Mouse (Mus musculus) hindbrain, embryonic 10.5 days (tissue): ENCODE measurements around the gene Tnik. TPM values are rescaled to one million over a fixed set of nuclear protein-coding genes. Genes with fewer than 3 reads are reported as not detected.

Experiments used
- DNase-seq: peaks from one replicate; pipeline ENCODE4 v3.0.0-alpha.2; 2017; ENCODE audit warnings: low spot score
- H3K27ac ChIP-seq: fragments of 300-500 bp; sonication (generic); 2 replicates; pipeline ENCODE4 v1.5.1; 2016; ENCODE audit warnings: mild to moderate bottlenecking, moderate library complexity
- H3K27me3 ChIP-seq: fragments of 300-500 bp; sonication (generic); 2 replicates; pipeline ENCODE4 v1.6.1; 2016; ENCODE audit warnings: mild to moderate bottlenecking; ENCODE audit not compliant: poor library complexity, insufficient read depth, severe bottlenecking
- H3K36me3 ChIP-seq: fragments of 300-500 bp; sonication (generic); 2 replicates; pipeline ENCODE4 v1.6.1; 2016; ENCODE audit warnings: mild to moderate bottlenecking, moderate library complexity
- H3K4me1 ChIP-seq: fragments of 300-500 bp; sonication (generic); replicated peaks from 2 replicates; pipeline ENCODE4 v1.6.1; 2016; ENCODE audit warnings: mild to moderate bottlenecking
- H3K4me3 ChIP-seq: fragments of 300-500 bp; sonication (generic); 2 replicates; pipeline ENCODE4 v1.5.1; 2016; ENCODE audit warnings: mild to moderate bottlenecking, moderate library complexity
- H3K9me3 ChIP-seq: fragments of 300-500 bp; sonication (generic); 2 replicates; pipeline ENCODE4 v1.6.1; 2016; ENCODE audit warnings: mild to moderate bottlenecking, moderate library complexity
- WGBS: fragments of 180-500 bp; shearing (Covaris S2); methylation state at CpG from one replicate; pipeline ENCODE4 v1.1.7; 2016; 5-methylcytosine and 5-hydroxymethylcytosine counted together
- polyA plus RNA-seq: library from polyadenylated mRNA; unstranded; fragments of >200 nt; fragmentation: Nextera tagmentation; extraction: Ambion mirVana; gene quantifications from 2 replicates; pipeline ENCODE4 v1.2.1, GENCODE M21; 2016

Tnik gene
- polyA plus RNA-seq, 1 experiment from 2014 or later, result 16.3 TPM

DNA sequence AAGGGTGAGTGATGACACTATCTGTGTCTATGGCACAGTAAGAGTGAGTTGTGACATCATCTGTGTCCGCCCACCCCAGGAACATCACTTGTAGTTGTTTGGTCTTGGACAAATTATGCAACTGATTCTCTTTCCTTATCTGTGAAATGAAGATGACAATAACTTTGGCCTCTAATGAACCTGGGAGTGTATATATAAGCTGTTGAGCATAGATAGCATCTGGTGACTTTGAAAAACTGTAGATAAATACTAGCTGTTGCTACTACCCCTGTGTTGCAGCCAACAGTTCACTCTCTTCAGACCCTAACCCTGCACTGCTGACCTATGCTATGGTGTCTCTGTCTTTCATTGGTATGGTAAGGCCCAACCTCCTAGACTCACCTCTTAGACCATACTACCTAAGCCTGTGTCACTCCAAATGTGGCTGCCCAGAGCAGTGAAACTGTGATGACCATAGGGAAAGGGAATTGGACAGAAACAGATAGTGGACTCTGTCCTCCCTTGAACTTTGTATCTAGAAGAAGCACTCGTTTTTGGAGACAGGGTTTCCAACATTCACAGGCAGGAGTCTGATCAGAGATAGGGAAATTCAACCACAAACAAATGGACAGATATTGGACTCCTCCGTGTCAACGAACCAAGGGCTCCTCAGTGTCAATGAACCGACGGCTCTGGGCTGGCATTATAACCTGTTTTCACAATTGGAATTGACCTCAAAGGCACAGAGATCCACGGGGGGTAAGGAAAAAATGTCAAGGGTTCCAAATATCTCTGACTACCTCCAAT is 451.1 kb downstream of the Tnik start:
- no peak overlapping the region for H3K27ac ChIP-seq
- H3K36me3 ChIP-seq, result no peaks in the 10 kb centered on the region
- no peaks in the 10 kb centered on the region for H3K27me3 ChIP-seq
- H3K4me1 ChIP-seq, result no peaks in the 10 kb centered on the region
- H3K4me3 ChIP-seq, result no peak overlapping the region
- no peaks in the 10 kb centered on the region for H3K9me3 ChIP-seq
- WGBS, result 75% methylated on average over 7 of the region's 7 CpGs
- DNase-seq, result no peak

DNA sequence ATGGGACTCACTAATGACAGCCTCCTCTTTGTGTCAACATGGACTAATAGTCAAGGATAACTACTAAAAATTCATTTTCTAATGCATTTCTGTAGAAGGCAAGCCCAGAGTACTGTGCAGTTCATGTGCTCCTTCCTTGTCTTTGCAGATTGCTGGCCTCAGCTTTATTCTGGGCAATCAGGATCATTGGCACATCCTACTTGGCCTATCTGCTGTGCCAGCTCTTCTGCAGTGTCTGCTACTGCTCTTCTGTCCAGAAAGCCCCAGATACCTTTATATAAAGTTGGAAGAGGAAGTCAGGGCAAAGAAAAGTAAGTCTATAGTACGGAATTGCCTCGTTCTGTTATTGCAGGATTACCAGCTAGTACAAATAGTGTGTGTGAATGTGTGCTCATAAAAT is 455.5 kb downstream of the Tnik start:
- no peak for DNase-seq
- no peak overlapping the region for H3K27ac ChIP-seq
- H3K9me3 ChIP-seq, result no peaks in the 10 kb centered on the region
- no peaks in the 10 kb centered on the region for H3K36me3 ChIP-seq
- no peaks in the 10 kb centered on the region for H3K27me3 ChIP-seq
- H3K4me1 ChIP-seq, result no peaks in the 10 kb centered on the region
- H3K4me3 ChIP-seq, result no peak overlapping the region
- 91% methylated on average over 2 of the region's 2 CpGs for WGBS

GRCm38 (mm10) chr3:28721218-28721617 is 458.2 kb downstream of the Tnik start:
- Histone ChIP-seq H3K4me3 (no peak overlapping the region), H3K9me3 (no peaks in the 10 kb centered on the region), H3K36me3 (no peaks in the 10 kb centered on the region), H3K27ac (no peak overlapping the region), H3K27me3 (no peaks in the 10 kb centered on the region), H3K4me1 (no peaks in the 10 kb centered on the region)
- no peak for DNase-seq
- 84% methylated on average over 5 of the region's 5 CpGs for WGBS

GRCm38 (mm10) chr3:28721838-28722237 is 458.8 kb downstream of the Tnik start:
- Histone ChIP-seq H3K4me3 (no peak overlapping the region), H3K4me1 (no peaks in the 10 kb centered on the region), H3K27ac (no peak overlapping the region), H3K36me3 (no peaks in the 10 kb centered on the region), H3K9me3 (no peaks in the 10 kb centered on the region), H3K27me3 (no peaks in the 10 kb centered on the region)
- 93% methylated on average over 7 of the region's 7 CpGs for WGBS
- no peak for DNase-seq

- no peak for DNase-seq
- H3K27ac ChIP-seq, result no peak overlapping the region
- no peak overlapping the region for H3K4me3 ChIP-seq
- H3K4me1 ChIP-seq, result no peaks in the 10 kb centered on the region
- H3K27me3 ChIP-seq, result no peaks in the 10 kb centered on the region
- H3K36me3 ChIP-seq, result no peaks in the 10 kb centered on the region
- H3K9me3 ChIP-seq, result no peaks in the 10 kb centered on the region
Observed at GRCm38 (mm10) chr3:28722531-28722930, 459.5 kb downstream of the Tnik start.

DNA sequence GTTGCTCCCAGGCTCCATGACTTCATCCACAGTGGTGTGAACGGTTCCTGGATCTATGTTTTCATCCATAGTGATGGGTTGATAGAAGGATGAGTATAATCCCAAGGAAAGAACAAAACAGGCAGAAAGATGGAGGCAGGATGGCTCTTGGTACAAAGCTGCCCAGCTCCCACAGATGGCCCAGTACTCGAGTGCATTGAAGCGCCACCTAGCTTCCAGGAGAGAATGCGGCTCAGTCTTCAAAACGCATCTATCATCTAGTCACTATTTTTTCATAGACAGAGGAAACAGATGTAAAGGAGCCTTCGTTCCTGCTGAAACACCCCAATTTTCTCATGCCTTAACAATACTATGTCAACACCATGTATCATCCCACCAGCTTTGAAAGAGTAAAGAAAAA is 460.5 kb downstream of the Tnik start:
- H3K4me3 ChIP-seq, result no peak overlapping the region
- DNase-seq, result no peak
- H3K36me3 ChIP-seq, result no peaks in the 10 kb centered on the region
- H3K27me3 ChIP-seq, result no peaks in the 10 kb centered on the region
- 66% methylated on average over 6 of the region's 6 CpGs for whole genome bisulfite sequencing
- no peaks in the 10 kb centered on the region for H3K9me3 ChIP-seq
- no peak overlapping the region for H3K27ac ChIP-seq
- no peaks in the 10 kb centered on the region for H3K4me1 ChIP-seq

DNA sequence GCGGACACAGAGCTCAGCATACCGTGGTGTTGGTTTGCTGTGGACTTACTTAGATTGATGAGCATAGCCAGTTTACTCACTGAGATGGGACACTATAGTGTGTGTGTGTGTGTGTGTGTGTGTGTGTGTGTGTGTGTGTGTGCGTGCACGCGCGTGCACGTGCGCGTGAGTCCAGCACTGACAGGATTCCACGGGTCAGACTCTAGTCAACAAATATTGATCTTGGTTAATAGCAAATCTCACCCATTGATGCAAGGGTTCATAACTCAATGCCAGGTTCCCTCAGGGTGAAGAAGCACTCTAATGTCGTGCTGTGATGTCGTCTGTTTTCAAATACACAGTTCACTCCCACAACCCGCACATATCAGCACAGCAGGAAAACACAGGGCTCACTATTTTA is 462.2 kb downstream of the Tnik start:
- DNase-seq, result no peak
- Histone ChIP-seq H3K27me3 (no peaks in the 10 kb centered on the region), H3K4me1 (no peaks in the 10 kb centered on the region), H3K27ac (no peak overlapping the region), H3K36me3 (no peaks in the 10 kb centered on the region), H3K4me3 (no peak overlapping the region), H3K9me3 (no peaks in the 10 kb centered on the region)
- 96% methylated on average over 13 of the region's 13 CpGs for WGBS
